Mouse (Mus musculus): ENCODE results near the gene Zranb1. TPM values are rescaled to one million over a fixed set of nuclear protein-coding genes. Genes with fewer than 3 reads are reported as not detected.

Zranb1 gene
- 18.6 and 20.5 TPM in 2 replicates for polyA plus RNA-seq (2015; fragmentation: Nextera tagmentation; extraction: Ambion mirVana)

DNA sequence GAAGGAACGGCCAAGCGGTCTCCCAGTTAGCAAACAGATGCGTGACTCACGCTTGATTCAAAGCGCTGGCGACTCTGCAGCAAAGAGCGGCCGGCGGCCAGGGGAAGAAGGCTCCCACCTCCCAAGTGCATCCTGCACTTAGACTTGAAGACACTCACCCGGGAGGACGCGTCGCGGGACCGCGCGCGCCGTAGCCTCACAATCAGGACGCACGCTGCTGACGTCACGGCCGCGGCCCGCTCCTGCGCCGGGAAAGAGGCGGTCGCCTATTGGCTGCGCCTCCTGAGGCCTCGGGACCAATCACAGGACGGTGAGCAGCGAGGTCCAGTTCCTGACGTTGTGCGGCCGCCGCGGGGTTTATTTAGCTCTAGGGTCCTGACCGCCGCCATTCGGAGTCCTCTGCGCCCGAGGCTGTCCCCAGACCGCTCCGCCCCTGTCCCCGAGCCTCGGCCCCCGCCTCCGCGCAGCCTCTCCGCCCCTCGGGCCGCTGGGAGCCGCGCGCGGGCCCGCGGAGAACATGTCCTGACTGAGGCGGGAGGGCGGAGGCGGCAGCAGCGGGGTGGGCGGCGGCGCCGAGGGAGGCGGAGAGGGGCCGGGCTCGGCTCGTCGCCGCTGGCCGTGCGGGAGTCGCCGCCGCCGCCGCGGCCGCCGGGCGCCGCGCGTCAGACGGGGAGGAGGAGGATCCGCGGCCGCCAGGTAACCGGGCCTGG lies at the start of gene Zranb1:
TSS of gene Zranb1 (plus strand) at position 293 of the 710 bp plus-strand sequence.
- Histone ChIP-seq H3K9ac (replicated peaks) (peak within 1 kb of the TSS; percentile 97), H3K36me3 (no peaks in the 10 kb centered on the region), H3K9me3 (no peaks in the 10 kb centered on the region), H3K4me2 (replicated peaks) (peak within 1 kb of the TSS; percentile 74), H3K4me1 (replicated peaks) (peaks cover 19% of the 10 kb centered on the region), H3K27ac (peak within 1 kb of the TSS; percentile 99), H3K27me3 (no peaks in the 10 kb centered on the region), H3K4me3 (replicated peaks) (peak within 1 kb of the TSS; percentile 94)
- peak; percentile 100 for ATAC-seq
- under 1% methylated on average over 93 of the region's 93 CpGs for WGBS

DNA sequence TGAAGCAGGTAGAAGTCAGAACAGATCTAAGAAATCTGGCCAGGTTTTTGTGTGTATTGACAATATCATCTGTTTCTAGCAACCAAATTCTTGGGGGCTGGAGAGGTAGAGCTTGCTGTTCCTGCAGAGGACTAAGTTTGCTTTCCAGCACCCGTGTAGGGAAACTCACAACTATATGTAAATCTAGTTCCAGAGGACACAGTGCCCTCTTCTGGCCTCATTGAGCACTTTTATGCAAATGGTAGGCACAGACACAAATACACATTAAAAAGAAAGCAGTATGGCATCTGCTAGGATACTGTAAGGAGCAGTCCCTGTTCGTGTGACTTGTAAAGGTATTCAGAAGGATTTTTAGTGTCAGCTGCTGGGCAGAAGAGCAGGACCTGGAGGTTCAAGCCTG lies 48.6 kb upstream of the Zranb1 start:
- Histone ChIP-seq H3K4me2 (replicated peaks) (no peak overlapping the region), H3K9me3 (no peaks in the 10 kb centered on the region), H3K9ac (replicated peaks) (no peak overlapping the region), H3K4me3 (replicated peaks) (no peak overlapping the region), H3K4me1 (replicated peaks) (no peaks in the 10 kb centered on the region), H3K27ac (no peak overlapping the region), H3K27me3 (no peaks in the 10 kb centered on the region), H3K36me3 (peaks cover 80% of the 10 kb centered on the region)
- 75% methylated on average over 2 of the region's 2 CpGs for WGBS
- no peak for ATAC-seq

DNA sequence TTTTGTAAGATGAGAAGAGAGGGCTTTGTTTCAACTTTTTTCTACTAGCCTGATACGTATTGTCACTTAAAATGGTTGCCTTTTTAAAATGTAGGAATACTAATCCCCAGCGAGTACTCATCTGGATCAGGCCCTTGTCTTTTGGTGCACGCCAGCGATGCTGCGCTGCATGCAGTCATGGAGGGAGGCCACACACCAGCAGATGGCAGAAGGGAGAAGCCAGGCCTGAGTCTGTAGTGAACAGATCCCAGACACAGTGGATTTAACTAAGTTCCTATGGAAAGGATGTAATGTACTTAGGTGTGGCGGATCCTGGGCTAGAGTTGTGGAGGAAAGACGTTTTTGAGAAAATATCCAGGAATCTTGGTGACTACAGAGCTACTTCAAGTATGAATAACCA lies 46.9 kb upstream of the Zranb1 start:
- Histone ChIP-seq H3K27ac (no peak overlapping the region), H3K4me3 (replicated peaks) (no peak overlapping the region), H3K36me3 (peaks cover 65% of the 10 kb centered on the region), H3K9me3 (no peaks in the 10 kb centered on the region), H3K4me2 (replicated peaks) (no peak overlapping the region), H3K27me3 (no peaks in the 10 kb centered on the region), H3K4me1 (replicated peaks) (no peaks in the 10 kb centered on the region), H3K9ac (replicated peaks) (no peak overlapping the region)
- no peak for ATAC-seq
- 91% methylated on average over 7 of the region's 7 CpGs for WGBS

DNA sequence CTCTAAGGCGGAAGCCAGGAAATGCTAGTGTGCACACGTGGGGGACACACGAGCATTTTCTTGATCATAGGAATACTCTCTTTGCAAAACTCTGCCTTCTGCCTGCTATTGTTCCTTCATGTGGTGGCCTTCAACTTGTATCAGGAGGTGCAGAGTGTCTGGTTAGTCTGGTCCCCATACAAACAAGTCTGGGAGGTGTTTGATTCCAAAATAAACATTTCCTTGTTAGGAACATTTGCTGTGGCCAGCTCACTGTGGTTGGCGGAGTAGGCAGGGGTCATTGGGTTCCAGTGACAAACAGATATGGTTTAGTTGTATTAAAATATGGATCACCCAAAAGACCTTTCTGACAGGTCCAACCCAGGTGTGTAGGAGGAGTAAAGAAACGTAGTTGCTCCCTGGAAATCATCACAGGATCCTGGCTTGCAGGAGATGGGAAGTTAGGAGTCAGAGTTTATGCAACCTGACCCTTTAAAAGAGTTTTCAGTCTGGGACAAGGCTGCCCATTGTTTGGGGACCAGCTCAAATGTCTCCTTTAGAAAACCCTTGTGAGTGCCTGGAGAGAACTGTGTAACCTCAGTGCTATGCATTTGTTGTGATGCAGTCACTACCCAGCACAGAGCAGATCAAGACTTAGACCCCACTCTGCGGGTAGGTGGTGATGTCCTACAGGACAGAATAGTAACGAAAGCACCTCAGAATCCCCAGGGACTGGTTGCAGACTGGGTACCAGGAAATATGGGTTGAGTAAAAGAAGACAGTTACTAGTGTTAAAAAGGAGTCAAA lies 43.7 kb upstream of the Zranb1 start:
- no peak for ATAC-seq
- 77% methylated on average over 7 of the region's 7 CpGs for WGBS
- no peaks in the 10 kb centered on the region for H3K9me3 ChIP-seq
- H3K27ac ChIP-seq = no peak overlapping the region
- no peak overlapping the region for H3K4me2 ChIP-seq (replicated peaks)
- no peak overlapping the region for H3K9ac ChIP-seq (replicated peaks)
- H3K27me3 ChIP-seq = no peaks in the 10 kb centered on the region
- H3K36me3 ChIP-seq = peaks cover 35% of the 10 kb centered on the region
- H3K4me1 ChIP-seq (replicated peaks) = no peaks in the 10 kb centered on the region
- H3K4me3 ChIP-seq (replicated peaks) = no peak overlapping the region

DNA sequence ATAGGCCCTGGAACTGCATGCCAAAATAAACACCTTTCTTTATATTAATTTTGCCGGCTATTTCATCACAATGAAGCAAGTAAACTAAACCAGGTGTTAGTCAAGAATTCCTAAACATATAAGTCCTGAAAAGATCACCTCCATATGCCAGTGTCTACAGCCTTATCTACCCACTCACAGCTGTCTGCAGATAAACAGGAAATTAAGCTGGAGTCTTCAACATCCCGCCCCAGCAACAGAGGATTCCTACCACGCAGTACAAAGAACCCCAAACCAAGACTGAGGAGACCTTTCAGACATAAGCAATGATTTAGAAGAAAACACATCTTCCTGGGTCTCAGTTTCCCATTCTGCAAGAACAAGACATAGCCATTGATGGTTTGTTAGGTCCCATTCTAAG lies 42.9 kb upstream of the Zranb1 start:
- peaks cover 26% of the 10 kb centered on the region for H3K36me3 ChIP-seq
- no peaks in the 10 kb centered on the region for H3K9me3 ChIP-seq
- no peak overlapping the region for H3K9ac ChIP-seq (replicated peaks)
- no peaks in the 10 kb centered on the region for H3K27me3 ChIP-seq
- 85% methylated on average over 3 of the region's 3 CpGs for WGBS
- no peak overlapping the region for H3K27ac ChIP-seq
- ATAC-seq = no peak
- H3K4me3 ChIP-seq (replicated peaks) = no peak overlapping the region
- H3K4me1 ChIP-seq (replicated peaks) = no peaks in the 10 kb centered on the region
- H3K4me2 ChIP-seq (replicated peaks) = no peak overlapping the region

DNA sequence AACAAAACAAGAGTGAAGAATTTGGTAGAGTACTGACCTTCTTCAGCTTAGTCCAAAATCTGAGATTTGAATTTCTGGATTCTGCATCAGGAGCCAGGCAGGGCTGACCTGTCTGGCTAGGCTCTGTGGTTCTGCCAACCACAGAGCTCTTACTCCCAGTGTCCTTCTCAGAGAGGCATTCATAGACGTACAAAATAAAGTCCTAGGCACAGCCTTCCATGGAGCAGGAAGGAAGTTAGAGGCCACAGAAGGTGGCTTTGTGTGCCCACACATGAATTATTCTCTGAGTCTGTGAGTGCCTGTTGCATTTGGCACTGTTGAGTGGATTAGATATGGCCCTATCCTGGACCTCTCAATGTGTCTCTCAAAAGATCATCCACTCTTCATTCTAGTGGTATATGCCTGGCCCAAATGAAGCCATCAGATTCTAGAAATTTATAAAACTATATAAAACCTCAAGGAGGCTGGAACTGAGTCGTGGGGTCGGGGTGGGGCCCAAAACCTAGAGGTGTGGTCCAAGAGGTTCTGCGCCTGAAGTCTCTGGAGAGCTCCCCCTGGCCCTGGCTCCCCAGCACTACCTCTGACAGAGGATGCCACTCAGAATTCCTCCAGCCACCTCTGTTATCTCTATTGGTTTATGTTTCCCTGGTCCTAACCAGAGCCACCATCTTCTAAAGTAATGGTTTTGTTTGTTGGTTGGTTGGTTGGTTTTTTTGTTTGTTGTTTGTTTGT lies 42.3 kb upstream of the Zranb1 start:
- ATAC-seq = no peak

DNA sequence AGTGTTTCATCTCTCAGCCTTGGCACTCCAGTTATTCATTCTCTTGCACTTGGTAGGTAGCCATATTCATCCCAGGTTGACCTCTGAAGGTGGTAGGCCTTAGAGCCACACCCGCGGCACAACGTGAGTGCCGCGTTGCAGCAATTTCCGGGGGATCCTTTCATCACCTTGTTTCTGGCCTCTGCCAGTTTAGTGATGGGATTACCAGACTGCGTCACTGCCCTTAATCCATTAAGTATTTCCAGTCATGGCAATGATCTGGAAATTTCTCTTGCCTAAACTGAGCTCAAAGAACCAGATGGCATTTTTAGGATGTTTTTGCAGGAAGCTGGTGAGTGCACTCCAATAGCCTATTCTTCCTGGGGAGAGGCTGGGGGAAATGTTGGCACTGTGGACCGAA lies 41.3 kb upstream of the Zranb1 start:
- peaks cover 10% of the 10 kb centered on the region for H3K36me3 ChIP-seq
- 90% methylated on average over 8 of the region's 8 CpGs for WGBS
- no peaks in the 10 kb centered on the region for H3K27me3 ChIP-seq
- H3K27ac ChIP-seq = no peak overlapping the region
- no peak overlapping the region for H3K4me3 ChIP-seq (replicated peaks)
- ATAC-seq = no peak
- no peak overlapping the region for H3K9ac ChIP-seq (replicated peaks)
- H3K4me2 ChIP-seq (replicated peaks) = no peak overlapping the region
- no peaks in the 10 kb centered on the region for H3K9me3 ChIP-seq
- H3K4me1 ChIP-seq (replicated peaks) = no peaks in the 10 kb centered on the region

More for the DNA sequence above, 42.3 kb upstream of the Zranb1 start:
- peaks cover 20% of the 10 kb centered on the region for H3K36me3 ChIP-seq
- no peak overlapping the region for H3K9ac ChIP-seq (replicated peaks)
- no peaks in the 10 kb centered on the region for H3K9me3 ChIP-seq
- no peaks in the 10 kb centered on the region for H3K4me1 ChIP-seq (replicated peaks)
- H3K4me3 ChIP-seq (replicated peaks) = no peak overlapping the region
- H3K27ac ChIP-seq = no peak overlapping the region
- H3K27me3 ChIP-seq = no peaks in the 10 kb centered on the region
- WGBS = 72% methylated on average over 4 of the region's 4 CpGs
- no peak overlapping the region for H3K4me2 ChIP-seq (replicated peaks)

DNA sequence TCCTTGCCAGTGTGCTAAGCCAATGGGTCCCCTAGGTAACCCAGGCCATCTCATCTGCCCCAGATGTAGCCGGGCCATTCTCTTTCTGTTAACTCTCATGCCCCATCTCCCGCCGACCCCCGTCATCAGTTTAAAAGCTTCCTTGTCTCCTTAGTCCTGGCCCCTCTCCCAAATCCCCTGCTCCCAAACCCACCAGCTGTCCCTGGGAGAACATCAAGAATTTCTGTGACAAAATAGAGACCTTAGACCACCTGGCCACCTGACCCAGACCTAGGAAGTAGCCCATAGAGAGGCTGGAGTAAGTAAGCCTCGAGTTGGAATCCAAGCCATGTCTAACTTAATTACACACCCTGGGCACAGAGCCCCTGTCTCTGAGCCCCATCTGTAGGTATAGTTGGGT lies 40.7 kb upstream of the Zranb1 start:
- Histone ChIP-seq H3K9me3 (no peaks in the 10 kb centered on the region), H3K9ac (replicated peaks) (no peak overlapping the region), H3K4me3 (replicated peaks) (no peak overlapping the region), H3K36me3 (peaks cover 6% of the 10 kb centered on the region; the same call in 1 of the 2 replicates), H3K4me1 (replicated peaks) (no peaks in the 10 kb centered on the region), H3K27ac (no peak overlapping the region), H3K4me2 (replicated peaks) (no peak overlapping the region), H3K27me3 (no peaks in the 10 kb centered on the region)
- no peak for ATAC-seq
- 90% methylated on average over 5 of the region's 5 CpGs for WGBS

DNA sequence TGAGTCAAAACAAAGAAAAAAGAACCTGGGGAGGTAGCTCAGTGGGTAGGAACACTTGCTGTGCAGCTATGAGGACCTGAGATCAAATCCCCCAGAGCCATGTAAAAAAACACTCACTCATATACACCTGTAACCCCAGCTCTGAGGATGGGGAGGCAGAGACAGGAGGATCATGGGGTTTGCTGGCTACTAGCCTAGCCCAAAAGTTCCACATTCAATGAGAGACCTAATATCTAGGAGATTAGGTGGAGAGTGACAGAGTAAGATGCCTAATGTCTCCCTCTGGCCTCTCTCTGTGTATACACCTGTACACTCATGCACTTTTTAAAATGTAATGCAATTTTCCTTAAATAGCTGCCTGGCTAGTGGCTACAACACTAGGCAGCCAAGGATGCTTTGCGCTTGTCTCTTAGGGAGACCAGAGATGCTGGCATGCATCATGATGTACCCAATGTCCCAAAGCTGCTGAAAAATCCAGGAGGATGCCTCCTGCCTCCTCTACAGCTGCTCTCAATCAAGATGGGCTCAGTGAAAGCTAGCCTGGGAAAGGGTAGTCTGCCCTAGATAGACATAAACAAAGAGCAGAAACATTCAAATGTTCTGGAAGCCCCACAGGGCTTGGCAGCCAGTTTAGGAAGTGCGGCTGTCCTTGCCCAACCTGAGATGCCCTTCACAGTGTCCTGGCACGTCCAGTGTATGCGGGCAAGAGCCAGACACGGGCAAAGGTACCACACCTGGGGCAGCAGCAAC lies 39.2 kb upstream of the Zranb1 start:
- H3K4me1 ChIP-seq (replicated peaks) = no peaks in the 10 kb centered on the region
- no peaks in the 10 kb centered on the region for H3K36me3 ChIP-seq
- H3K9me3 ChIP-seq = no peaks in the 10 kb centered on the region
- ATAC-seq = no peak
- WGBS = 85% methylated on average over 5 of the region's 5 CpGs
- no peak overlapping the region for H3K27ac ChIP-seq
- no peak overlapping the region for H3K9ac ChIP-seq (replicated peaks)
- no peak overlapping the region for H3K4me3 ChIP-seq (replicated peaks)
- H3K4me2 ChIP-seq (replicated peaks) = no peak overlapping the region
- H3K27me3 ChIP-seq = no peaks in the 10 kb centered on the region

DNA sequence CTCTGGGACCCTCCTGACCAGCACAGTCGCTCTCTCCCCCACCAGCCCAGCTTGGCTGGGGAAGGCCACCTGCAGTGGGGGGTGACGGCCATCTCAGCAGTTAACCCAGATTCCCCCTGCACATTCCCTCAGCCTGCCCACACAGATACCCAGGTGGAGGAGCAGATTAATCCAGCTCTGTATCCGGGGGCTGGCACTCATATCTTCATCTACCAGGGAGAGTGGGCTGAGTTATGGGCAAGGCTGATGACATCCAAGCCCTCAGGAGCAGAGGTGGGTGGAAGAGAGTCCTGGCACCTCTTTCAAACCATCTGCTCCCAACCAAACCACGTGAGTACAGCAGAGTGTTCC lies 38.7 kb upstream of the Zranb1 start:
- Histone ChIP-seq H3K4me1 (replicated peaks) (no peaks in the 10 kb centered on the region), H3K4me3 (replicated peaks) (no peak overlapping the region), H3K36me3 (no peaks in the 10 kb centered on the region), H3K4me2 (replicated peaks) (no peak overlapping the region), H3K27me3 (no peaks in the 10 kb centered on the region), H3K27ac (no peak overlapping the region), H3K9me3 (no peaks in the 10 kb centered on the region), H3K9ac (replicated peaks) (no peak overlapping the region)
- WGBS = 55% methylated on average over 4 of the region's 4 CpGs
- ATAC-seq = no peak

DNA sequence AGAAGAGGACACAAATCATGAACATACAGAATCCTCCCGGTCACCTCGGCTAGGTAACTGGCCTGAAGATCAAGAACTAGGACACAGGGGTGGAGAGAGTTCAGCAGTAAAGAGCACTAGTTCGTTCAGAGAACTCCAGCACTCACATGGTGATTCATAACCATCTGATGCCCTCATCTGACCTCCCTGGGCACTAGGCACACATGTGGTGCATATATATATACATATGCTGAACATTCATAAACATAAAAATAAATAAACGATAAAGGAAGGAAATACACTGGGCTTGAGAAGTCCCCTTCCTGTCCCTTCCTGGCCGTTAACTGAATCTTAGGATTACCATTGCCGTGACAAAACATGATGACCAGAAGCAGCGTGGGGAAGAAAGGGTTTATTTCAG lies 38.1 kb upstream of the Zranb1 start:
- H3K36me3 ChIP-seq = no peaks in the 10 kb centered on the region
- no peak for ATAC-seq
- H3K27ac ChIP-seq = no peak overlapping the region
- H3K9me3 ChIP-seq = no peaks in the 10 kb centered on the region
- H3K4me2 ChIP-seq (replicated peaks) = no peak overlapping the region
- no peaks in the 10 kb centered on the region for H3K27me3 ChIP-seq
- 84% methylated on average over 7 of the region's 7 CpGs for WGBS
- no peak overlapping the region for H3K4me3 ChIP-seq (replicated peaks)
- H3K4me1 ChIP-seq (replicated peaks) = no peaks in the 10 kb centered on the region
- no peak overlapping the region for H3K9ac ChIP-seq (replicated peaks)
